Mouse (Mus musculus): Measurements from ENCODE around the gene Bcl2l1. TPM values are rescaled to one million over a fixed set of nuclear protein-coding genes. Genes with fewer than 3 reads are reported as not detected.
A peak's percentile ranks its signal among the peaks of the same experiment; 100 is the strongest.

Bcl2l1 gene
- polyA plus RNA-seq, 1 experiment from 2014 or later, result 186 TPM

DNA sequence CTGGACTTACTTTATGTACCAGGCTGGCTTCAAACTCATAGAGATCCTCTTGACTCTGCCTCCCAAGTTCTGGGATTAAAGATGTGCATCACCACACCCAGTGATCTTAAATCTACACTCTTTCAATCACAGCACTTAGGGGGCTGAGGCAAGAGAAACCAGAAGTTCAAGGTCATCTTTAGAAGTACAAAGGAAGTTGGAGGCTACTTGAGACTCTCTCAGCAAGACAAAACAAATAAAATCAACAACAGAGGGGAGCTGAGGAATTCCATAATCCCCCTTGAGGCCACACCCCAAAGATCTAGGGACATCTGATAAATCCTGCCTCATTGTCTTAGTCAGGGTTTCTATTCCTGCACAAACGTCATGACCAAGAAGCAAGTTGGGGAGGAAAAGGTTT, 59.3 kb downstream of the Bcl2l1 start:
- 14% methylated on average over 1 of the region's 1 CpGs for WGBS
- no peak overlapping the region for H3K27ac ChIP-seq (ENCODE audit: low read length)

DNA sequence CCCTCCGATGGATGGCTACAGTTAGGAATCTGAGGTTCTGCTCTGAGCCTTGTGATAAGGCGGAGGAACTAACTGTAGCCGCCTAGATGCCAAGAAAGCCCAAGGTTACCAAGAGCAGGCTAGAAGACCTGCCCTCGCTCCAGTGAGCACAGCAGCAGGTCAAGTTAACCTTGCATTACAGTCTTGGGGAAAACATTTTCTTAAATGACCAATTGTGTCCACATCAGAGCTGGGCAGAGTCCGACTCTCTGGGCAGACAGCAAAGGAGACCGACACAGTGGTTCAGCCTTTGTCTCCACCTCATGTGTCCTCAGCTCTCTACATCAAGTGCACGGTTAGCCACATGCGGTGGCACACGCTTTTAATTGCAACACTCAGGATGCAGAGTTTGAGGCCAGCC, 60.0 kb downstream of the Bcl2l1 start:
- Histone ChIP-seq H3K4me1 (ENCODE audit: control insufficient read depth, insufficient read depth, low read length) (no peaks in the 10 kb centered on the region), H3K4me2 (ENCODE audit: low read length) (no peak overlapping the region), H3K27ac (ENCODE audit: low read length) (no peak overlapping the region), H3K9ac (ENCODE audit: low read depth, low read length) (no peak overlapping the region), H3K27me3 (ENCODE audit: control insufficient read depth, insufficient read depth, low read depth, low read length) (no peaks in the 10 kb centered on the region), H3K9me3 (replicated peaks; ENCODE audit: control insufficient read depth, low read length, poor library complexity, severe bottlenecking) (no peaks in the 10 kb centered on the region), H3K4me3 (ENCODE audit: low read depth, low read length) (no peak overlapping the region), H3K36me3 (ENCODE audit: control insufficient read depth, insufficient read depth, low read length) (no peaks in the 10 kb centered on the region)
- WGBS, result 93% methylated on average over 9 of the region's 9 CpGs
- ATAC-seq, result no peak

More for the DNA sequence above, 59.3 kb downstream of the Bcl2l1 start:
- no peak overlapping the region for H3K4me3 ChIP-seq (ENCODE audit: low read depth, low read length)
- no peaks in the 10 kb centered on the region for H3K36me3 ChIP-seq (ENCODE audit: control insufficient read depth, insufficient read depth, low read length)
- H3K27me3 ChIP-seq (ENCODE audit: control insufficient read depth, insufficient read depth, low read depth, low read length), result no peaks in the 10 kb centered on the region
- no peak overlapping the region for H3K4me2 ChIP-seq (ENCODE audit: low read length)
- H3K9me3 ChIP-seq (replicated peaks; ENCODE audit: control insufficient read depth, low read length, poor library complexity, severe bottlenecking), result no peaks in the 10 kb centered on the region
- no peak overlapping the region for H3K9ac ChIP-seq (ENCODE audit: low read depth, low read length)
- H3K4me1 ChIP-seq (ENCODE audit: control insufficient read depth, insufficient read depth, low read length), result no peaks in the 10 kb centered on the region
- no peak for ATAC-seq

DNA sequence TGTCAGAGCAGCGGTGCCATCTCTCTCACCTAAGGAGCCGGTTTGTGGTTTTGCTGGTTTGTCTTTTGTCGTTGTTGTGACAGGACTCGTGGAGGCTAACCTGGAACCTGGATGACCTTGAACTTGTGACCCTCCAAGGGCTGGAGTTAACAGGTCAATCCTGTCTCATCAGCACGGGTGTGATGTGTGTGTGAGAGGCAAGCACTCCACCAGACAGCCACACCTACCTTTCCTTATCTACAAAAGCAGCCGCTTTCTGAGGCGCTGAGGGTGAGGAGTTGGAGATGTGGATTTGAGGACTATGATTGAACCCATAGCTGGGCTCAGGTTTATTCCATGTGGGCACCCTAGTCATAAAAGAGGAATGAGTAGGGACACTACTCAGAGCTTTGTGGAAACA, 61.9 kb downstream of the Bcl2l1 start:
- no peaks in the 10 kb centered on the region for H3K27me3 ChIP-seq (ENCODE audit: control insufficient read depth, insufficient read depth, low read depth, low read length)
- 87% methylated on average over 7 of the region's 7 CpGs for WGBS
- ATAC-seq, result no peak

DNA sequence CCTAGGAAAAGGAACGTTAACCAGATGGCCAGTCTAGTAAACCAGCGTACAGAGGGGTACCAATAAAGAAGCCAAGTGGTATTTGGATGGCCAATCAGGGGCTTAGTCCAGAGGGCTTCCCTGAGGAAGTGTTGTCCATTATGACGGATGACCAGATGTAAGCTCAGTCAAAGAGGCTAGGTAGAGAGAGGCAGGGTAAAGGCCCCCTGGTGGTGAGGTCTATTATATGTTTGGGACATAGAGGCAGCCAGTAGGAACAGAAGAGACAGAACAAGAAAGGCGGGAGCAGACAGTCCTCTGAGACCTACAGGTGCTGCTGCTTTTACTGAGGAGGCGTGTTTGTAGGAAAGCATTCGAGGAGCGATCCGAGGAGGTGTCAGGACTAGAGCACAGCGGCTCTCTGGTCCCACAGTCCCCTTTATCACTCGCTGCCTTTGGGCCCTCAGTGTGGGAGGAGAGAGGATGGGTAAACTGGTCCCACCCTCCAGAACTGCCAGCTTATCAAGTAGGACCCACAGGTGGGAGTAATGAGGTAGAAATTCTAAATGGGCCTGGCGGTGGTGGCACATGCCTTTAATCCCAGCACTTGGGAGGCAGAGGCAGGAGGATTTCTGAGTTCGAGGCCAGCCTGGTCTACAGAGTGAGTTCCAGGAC, 63.8 kb downstream of the Bcl2l1 start:
- no peak overlapping the region for H3K4me3 ChIP-seq (ENCODE audit: low read depth, low read length)
- no peaks in the 10 kb centered on the region for H3K36me3 ChIP-seq (ENCODE audit: control insufficient read depth, insufficient read depth, low read length)
- no peaks in the 10 kb centered on the region for H3K9me3 ChIP-seq (replicated peaks; ENCODE audit: control insufficient read depth, low read length, poor library complexity, severe bottlenecking)
- H3K9ac ChIP-seq (ENCODE audit: low read depth, low read length), result no peak overlapping the region
- WGBS, result 68% methylated on average over 12 of the region's 12 CpGs
- no peak for ATAC-seq
- peaks cover 7% of the 10 kb centered on the region for H3K4me1 ChIP-seq (ENCODE audit: control insufficient read depth, insufficient read depth, low read length)
- no peak overlapping the region for H3K27ac ChIP-seq (ENCODE audit: low read length)
- H3K4me2 ChIP-seq (ENCODE audit: low read length), result no peak overlapping the region
- H3K27me3 ChIP-seq (ENCODE audit: control insufficient read depth, insufficient read depth, low read depth, low read length), result no peaks in the 10 kb centered on the region

More for the DNA sequence above, 61.9 kb downstream of the Bcl2l1 start:
- Histone ChIP-seq H3K36me3 (ENCODE audit: control insufficient read depth, insufficient read depth, low read length) (no peaks in the 10 kb centered on the region), H3K4me3 (ENCODE audit: low read depth, low read length) (no peak overlapping the region), H3K9ac (ENCODE audit: low read depth, low read length) (no peak overlapping the region), H3K4me2 (ENCODE audit: low read length) (no peak overlapping the region), H3K27ac (ENCODE audit: low read length) (no peak overlapping the region), H3K4me1 (ENCODE audit: control insufficient read depth, insufficient read depth, low read length) (peaks cover 4% of the 10 kb centered on the region), H3K9me3 (replicated peaks; ENCODE audit: control insufficient read depth, low read length, poor library complexity, severe bottlenecking) (no peaks in the 10 kb centered on the region)

DNA sequence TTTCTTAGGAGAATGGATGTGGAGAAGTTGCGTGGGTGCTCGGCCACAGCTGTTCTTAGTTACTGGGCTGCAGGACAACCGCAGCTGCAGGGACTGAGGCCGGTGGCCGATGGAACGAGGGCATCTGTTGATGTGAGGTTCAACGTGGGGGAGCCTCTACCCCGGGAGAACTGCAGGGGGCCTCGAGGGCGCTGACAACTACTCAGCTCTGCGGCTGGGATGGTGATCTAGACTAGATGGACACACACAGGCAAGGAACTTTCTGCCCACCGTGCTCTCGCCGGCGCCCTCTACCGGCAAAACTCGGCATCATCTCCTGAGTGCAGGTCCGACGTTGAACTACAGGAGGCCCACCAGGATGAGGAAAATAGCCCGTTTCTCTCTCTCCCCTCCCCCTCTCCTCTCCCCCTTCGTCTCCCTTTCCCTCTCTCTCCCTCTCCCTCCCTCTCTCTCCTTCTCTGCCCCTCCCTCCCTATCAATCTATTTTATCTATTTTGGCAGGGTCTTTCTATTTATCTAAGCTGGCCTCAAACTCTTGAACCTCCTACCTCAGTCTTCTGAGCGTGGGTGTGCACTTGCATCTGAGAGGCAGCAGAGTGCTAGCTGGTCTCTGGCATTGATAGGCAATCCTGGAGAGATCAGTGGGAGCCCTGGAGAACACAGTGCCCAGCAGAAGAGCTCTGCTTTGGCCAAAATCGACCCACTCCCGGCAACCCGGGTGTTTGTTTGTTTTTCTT, 65.0 kb downstream of the Bcl2l1 start:
- no peak overlapping the region for H3K27ac ChIP-seq (ENCODE audit: low read length)
- no peaks in the 10 kb centered on the region for H3K9me3 ChIP-seq (replicated peaks; ENCODE audit: control insufficient read depth, low read length, poor library complexity, severe bottlenecking)
- ATAC-seq, result no peak
- H3K9ac ChIP-seq (ENCODE audit: low read depth, low read length), result no peak overlapping the region
- no peak overlapping the region for H3K4me3 ChIP-seq (ENCODE audit: low read depth, low read length)
- WGBS, result 23% methylated on average over 25 of the region's 25 CpGs
- no peaks in the 10 kb centered on the region for H3K36me3 ChIP-seq (ENCODE audit: control insufficient read depth, insufficient read depth, low read length)
- peaks cover 7% of the 10 kb centered on the region for H3K4me1 ChIP-seq (ENCODE audit: control insufficient read depth, insufficient read depth, low read length)
- H3K4me2 ChIP-seq (ENCODE audit: low read length), result no peak overlapping the region
- H3K27me3 ChIP-seq (ENCODE audit: control insufficient read depth, insufficient read depth, low read depth, low read length), result no peaks in the 10 kb centered on the region

DNA sequence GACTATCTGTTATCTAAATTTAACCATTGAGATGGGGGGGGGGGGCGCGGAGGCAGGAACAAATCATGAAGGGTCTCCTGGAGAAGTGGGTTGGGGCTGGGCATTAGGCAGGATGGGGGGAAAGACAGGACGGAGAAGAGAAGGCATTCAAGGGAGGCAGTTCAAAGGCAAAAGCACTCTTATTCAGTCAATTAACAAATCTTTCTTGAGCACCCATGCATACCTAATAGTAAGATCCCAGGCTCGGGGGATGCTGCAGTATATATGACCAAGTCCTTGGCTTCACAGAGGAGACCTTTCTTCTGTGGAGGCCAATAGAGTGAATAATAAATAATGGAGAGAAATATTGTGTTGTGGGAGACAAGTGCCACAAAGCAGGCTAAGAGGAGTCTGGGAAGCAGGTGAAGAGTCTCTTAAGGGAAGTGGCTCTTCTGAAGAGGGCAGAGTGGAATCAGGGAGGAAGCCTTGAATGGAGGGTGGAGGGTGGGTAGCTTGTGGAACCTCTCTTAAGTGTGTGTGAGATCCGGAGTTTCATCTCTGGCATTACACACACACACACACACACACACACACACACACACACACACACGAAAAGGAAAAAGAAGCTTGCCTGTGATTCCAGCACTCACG, 66.4 kb downstream of the Bcl2l1 start:
- ATAC-seq, result no peak
- WGBS, result 12% methylated on average over 7 of the region's 7 CpGs

DNA sequence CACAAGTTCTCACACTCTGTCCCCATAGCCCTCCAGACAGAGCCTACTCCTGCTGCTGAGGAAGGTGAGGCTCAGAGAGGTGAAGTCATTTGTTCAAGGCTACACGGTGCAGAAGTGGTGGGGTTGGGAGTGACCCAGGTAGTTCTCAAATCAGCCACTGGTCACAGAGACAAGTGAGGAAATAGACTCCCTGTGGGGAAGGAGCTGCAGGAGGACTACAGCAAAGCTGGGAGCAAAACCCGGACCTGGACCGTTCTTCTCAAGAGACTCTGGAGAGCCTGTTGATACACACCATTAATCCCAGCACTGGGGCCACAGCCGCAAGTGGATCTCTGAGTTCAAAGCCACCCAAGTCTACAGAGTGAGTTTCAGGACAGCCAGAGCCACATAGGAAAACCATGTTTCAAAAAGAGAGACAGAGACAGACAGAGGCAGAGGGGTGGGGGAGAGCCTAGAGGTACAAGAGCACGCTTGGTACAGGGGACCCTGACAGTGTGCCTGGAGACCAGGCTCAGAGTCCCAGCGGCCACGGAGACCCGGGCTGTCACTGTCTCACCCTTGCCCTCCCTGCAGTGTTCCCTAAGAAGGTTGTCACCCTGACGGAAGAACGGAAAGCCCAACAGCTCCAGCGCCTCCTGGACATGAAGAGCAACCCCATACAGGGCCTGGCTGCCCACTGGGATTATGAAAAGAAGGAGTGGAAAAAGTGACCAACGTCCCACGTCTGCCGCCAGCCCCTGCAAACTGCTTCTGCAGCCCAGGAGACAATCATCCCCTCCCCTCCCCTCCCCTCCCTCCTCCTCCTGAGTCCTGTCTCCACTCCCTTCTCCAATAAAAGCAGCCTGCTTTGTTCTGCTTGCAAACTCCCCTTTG, 67.1 kb downstream of the Bcl2l1 start:
- no peak overlapping the region for H3K9ac ChIP-seq (ENCODE audit: low read depth, low read length)
- 3% methylated on average over 14 of the region's 14 CpGs for WGBS
- no peak overlapping the region for H3K4me3 ChIP-seq (ENCODE audit: low read depth, low read length)
- H3K27ac ChIP-seq (ENCODE audit: low read length), result no peak overlapping the region
- peaks cover 7% of the 10 kb centered on the region for H3K4me1 ChIP-seq (ENCODE audit: control insufficient read depth, insufficient read depth, low read length)
- H3K36me3 ChIP-seq (ENCODE audit: control insufficient read depth, insufficient read depth, low read length), result no peaks in the 10 kb centered on the region
- peak overlapping the region; percentile 31; the same call in 1 of the 2 replicates for H3K4me2 ChIP-seq (ENCODE audit: low read length)
- no peak for ATAC-seq
- H3K27me3 ChIP-seq (ENCODE audit: control insufficient read depth, insufficient read depth, low read depth, low read length), result no peaks in the 10 kb centered on the region
- no peaks in the 10 kb centered on the region for H3K9me3 ChIP-seq (replicated peaks; ENCODE audit: control insufficient read depth, low read length, poor library complexity, severe bottlenecking)

More for the DNA sequence above, 66.4 kb downstream of the Bcl2l1 start:
- Histone ChIP-seq H3K9me3 (replicated peaks; ENCODE audit: control insufficient read depth, low read length, poor library complexity, severe bottlenecking) (no peaks in the 10 kb centered on the region), H3K4me2 (ENCODE audit: low read length) (peak overlapping the region; percentile 31; the same call in 1 of the 2 replicates), H3K27me3 (ENCODE audit: control insufficient read depth, insufficient read depth, low read depth, low read length) (no peaks in the 10 kb centered on the region), H3K4me3 (ENCODE audit: low read depth, low read length) (no peak overlapping the region), H3K36me3 (ENCODE audit: control insufficient read depth, insufficient read depth, low read length) (no peaks in the 10 kb centered on the region), H3K4me1 (ENCODE audit: control insufficient read depth, insufficient read depth, low read length) (peaks cover 7% of the 10 kb centered on the region), H3K9ac (ENCODE audit: low read depth, low read length) (no peak overlapping the region), H3K27ac (ENCODE audit: low read length) (no peak overlapping the region)

DNA sequence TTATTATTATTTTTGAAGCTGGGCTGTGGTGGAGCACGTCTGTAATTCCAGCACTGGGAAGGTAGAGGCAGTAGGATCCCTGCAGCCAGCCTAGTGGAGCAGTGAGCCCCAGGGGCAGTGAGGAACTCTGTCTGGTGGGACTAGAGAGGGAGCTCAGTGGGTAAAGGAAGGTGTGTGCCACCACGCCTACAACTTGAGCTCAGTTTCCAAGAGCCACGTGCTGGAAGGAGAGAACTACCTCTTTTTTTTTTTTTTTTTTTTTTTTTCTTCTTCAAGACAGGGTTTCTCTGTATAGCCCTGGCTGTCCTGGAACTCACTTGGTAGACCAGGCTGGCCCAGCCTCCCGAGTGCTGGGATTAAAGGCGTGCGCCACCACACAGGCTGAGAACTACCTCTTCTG, 68.2 kb downstream of the Bcl2l1 start:
- Histone ChIP-seq H3K4me3 (ENCODE audit: low read depth, low read length) (no peak overlapping the region), H3K36me3 (ENCODE audit: control insufficient read depth, insufficient read depth, low read length) (no peaks in the 10 kb centered on the region), H3K27me3 (ENCODE audit: control insufficient read depth, insufficient read depth, low read depth, low read length) (no peaks in the 10 kb centered on the region), H3K4me2 (ENCODE audit: low read length) (no peak overlapping the region), H3K4me1 (ENCODE audit: control insufficient read depth, insufficient read depth, low read length) (peaks cover 7% of the 10 kb centered on the region), H3K9ac (ENCODE audit: low read depth, low read length) (no peak overlapping the region), H3K9me3 (replicated peaks; ENCODE audit: control insufficient read depth, low read length, poor library complexity, severe bottlenecking) (no peaks in the 10 kb centered on the region), H3K27ac (ENCODE audit: low read length) (no peak overlapping the region)
- ATAC-seq, result no peak
- WGBS, result 78% methylated on average over 6 of the region's 6 CpGs
